Mouse (Mus musculus): Measurements from ENCODE around the gene 4933424G06Rik. TPM values are rescaled to one million over a fixed set of nuclear protein-coding genes. Genes with fewer than 3 reads are reported as not detected.

4933424G06Rik gene
- polyA plus RNA-seq, 1 experiment, result 0.15 TPM

- no peak for TF ChIP-seq CTCF (IDR thresholded peaks at IDR 0.05; ENCODE audit: extremely low read depth, insufficient read depth, low read length)
- no peak for TF ChIP-seq POLR2A (IDR thresholded peaks at IDR 0.05; ENCODE audit: extremely low read depth, insufficient read depth, low read length)
- Histone ChIP-seq H3K27ac (ENCODE audit: insufficient read depth, low read length) (no peak overlapping the region), H3K4me1 (ENCODE audit: control insufficient read depth, insufficient read depth, low read length) (peaks cover 2% of the 10 kb centered on the region; the same call in 1 of the 2 replicates), H3K4me3 (ENCODE audit: insufficient read depth, low read length) (peak overlapping the region; percentile 86; the same call in 1 of the 2 replicates)
These were observed 2.2 kb upstream of the 4933424G06Rik start for GRCm38 (mm10) chr1:36707797-36708196.

DNA sequence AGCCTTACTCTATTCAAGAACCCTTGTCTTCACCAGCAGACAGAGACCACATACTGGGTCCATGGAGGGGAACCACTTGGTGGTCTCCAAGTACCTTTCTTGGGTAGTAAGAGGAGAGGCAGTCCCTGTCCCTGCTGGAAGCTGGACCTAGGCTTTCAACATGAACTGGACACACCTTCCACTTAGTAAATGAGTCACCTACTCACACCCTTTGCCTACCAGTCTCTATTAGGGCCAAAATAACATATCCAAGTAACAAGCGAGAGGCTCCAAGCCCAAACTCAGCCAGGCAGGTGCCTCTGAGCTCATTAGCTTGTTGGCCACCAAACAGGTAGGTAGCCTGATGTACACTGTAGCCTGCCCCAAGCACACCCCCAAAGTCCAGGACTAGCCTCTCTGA, 1.3 kb upstream of the 4933424G06Rik start:
- TF ChIP-seq POLR2A (IDR thresholded peaks at IDR 0.05; ENCODE audit: extremely low read depth, insufficient read depth, low read length), result no peak
- no peak for TF ChIP-seq CTCF (IDR thresholded peaks at IDR 0.05; ENCODE audit: extremely low read depth, insufficient read depth, low read length)
- H3K4me3 ChIP-seq (ENCODE audit: insufficient read depth, low read length), result peak overlapping the region; percentile 86
- no peak overlapping the region for H3K27ac ChIP-seq (ENCODE audit: insufficient read depth, low read length)
- H3K4me1 ChIP-seq (ENCODE audit: control insufficient read depth, insufficient read depth, low read length), result peaks cover 2% of the 10 kb centered on the region; the same call in 1 of the 2 replicates

- peak overlapping the region; percentile 86 for H3K4me3 ChIP-seq (ENCODE audit: insufficient read depth, low read length)
- H3K27ac ChIP-seq (ENCODE audit: insufficient read depth, low read length), result peak overlapping the region; percentile 80
- peaks cover 2% of the 10 kb centered on the region; the same call in 1 of the 2 replicates for H3K4me1 ChIP-seq (ENCODE audit: control insufficient read depth, insufficient read depth, low read length)
- TF ChIP-seq CTCF (IDR thresholded peaks at IDR 0.05; ENCODE audit: extremely low read depth, insufficient read depth, low read length), result peak; percentile 21; the same call in 1 of the 2 replicates
- peak; percentile 13; the same call in 1 of the 2 replicates for TF ChIP-seq POLR2A (IDR thresholded peaks at IDR 0.05; ENCODE audit: extremely low read depth, insufficient read depth, low read length)
These were observed 695 bp upstream of the 4933424G06Rik start for GRCm38 (mm10) chr1:36709055-36709853.

DNA sequence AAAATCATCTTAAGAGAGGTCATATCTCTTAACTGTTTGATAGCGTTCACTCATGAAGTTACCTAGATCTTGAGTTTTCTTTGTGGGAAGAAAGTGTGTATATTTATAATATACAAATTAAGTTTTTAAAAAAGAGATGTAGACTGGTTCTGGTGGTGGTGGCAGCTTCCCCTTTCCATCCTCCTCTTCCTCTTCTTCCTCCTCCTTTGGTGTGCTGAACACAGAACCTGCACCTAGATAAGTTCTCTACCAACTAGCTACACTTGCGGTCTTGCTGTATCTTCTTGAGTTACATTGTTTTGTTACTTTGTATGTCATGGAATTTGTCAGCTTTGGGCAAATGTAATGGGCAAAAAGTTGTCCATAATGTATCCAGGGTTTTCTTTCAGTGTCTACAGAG, 1.2 kb downstream of the 4933424G06Rik start:
- H3K4me1 ChIP-seq (ENCODE audit: control insufficient read depth, insufficient read depth, low read length), result peaks cover 2% of the 10 kb centered on the region; the same call in 1 of the 2 replicates
- no peak overlapping the region for H3K4me3 ChIP-seq (ENCODE audit: insufficient read depth, low read length)
- TF ChIP-seq POLR2A (IDR thresholded peaks at IDR 0.05; ENCODE audit: extremely low read depth, insufficient read depth, low read length), result no peak
- TF ChIP-seq CTCF (IDR thresholded peaks at IDR 0.05; ENCODE audit: extremely low read depth, insufficient read depth, low read length), result no peak
- H3K27ac ChIP-seq (ENCODE audit: insufficient read depth, low read length), result no peak overlapping the region

DNA sequence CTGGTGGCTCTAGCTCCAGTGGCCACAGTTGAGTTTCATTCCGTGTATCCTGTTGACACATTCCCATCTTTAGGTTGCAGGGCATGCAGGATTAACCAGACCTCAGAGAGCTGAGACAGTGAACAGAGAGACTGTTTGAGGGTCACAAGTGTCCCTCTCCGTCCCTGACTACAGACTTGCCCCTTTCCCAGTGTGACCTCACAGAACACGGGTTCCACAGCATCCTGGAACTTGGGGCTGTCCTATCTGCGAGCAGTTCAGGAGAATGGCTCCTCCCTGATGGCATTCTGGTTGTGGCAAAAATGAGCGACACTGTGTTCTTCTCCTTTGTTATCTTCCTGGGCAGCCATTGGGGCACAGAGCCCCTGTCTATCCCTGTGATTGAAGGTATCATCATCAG, 4.4 kb downstream of the 4933424G06Rik start, which contains the start of gene Actr1b:
Gene Actr1b (minus strand): TSS at position 112 of the 400 bp plus-strand sequence.
- TF ChIP-seq CTCF (IDR thresholded peaks at IDR 0.05; ENCODE audit: extremely low read depth, insufficient read depth, low read length) (no peak), POLR2A (IDR thresholded peaks at IDR 0.05; ENCODE audit: extremely low read depth, insufficient read depth, low read length) (no peak)

GRCm38 (mm10) chr1:36718786-36719185, 8.8 kb downstream of the 4933424G06Rik start:
- TF ChIP-seq CTCF (IDR thresholded peaks at IDR 0.05; ENCODE audit: extremely low read depth, insufficient read depth, low read length), result no peak
- no peak for TF ChIP-seq POLR2A (IDR thresholded peaks at IDR 0.05; ENCODE audit: extremely low read depth, insufficient read depth, low read length)
- no peak overlapping the region for H3K27ac ChIP-seq (ENCODE audit: insufficient read depth, low read length)
- H3K4me3 ChIP-seq (ENCODE audit: insufficient read depth, low read length), result no peak overlapping the region
- H3K4me1 ChIP-seq (ENCODE audit: control insufficient read depth, insufficient read depth, low read length), result no peaks in the 10 kb centered on the region

More for the DNA sequence above, 4.4 kb downstream of the 4933424G06Rik start, which contains the start of gene Actr1b:
- no peak within 1 kb of the TSS for H3K4me3 ChIP-seq (ENCODE audit: insufficient read depth, low read length)
- no peak within 1 kb of the TSS for H3K27ac ChIP-seq (ENCODE audit: insufficient read depth, low read length)
- H3K4me1 ChIP-seq (ENCODE audit: control insufficient read depth, insufficient read depth, low read length), result no peaks in the 10 kb centered on the region

DNA sequence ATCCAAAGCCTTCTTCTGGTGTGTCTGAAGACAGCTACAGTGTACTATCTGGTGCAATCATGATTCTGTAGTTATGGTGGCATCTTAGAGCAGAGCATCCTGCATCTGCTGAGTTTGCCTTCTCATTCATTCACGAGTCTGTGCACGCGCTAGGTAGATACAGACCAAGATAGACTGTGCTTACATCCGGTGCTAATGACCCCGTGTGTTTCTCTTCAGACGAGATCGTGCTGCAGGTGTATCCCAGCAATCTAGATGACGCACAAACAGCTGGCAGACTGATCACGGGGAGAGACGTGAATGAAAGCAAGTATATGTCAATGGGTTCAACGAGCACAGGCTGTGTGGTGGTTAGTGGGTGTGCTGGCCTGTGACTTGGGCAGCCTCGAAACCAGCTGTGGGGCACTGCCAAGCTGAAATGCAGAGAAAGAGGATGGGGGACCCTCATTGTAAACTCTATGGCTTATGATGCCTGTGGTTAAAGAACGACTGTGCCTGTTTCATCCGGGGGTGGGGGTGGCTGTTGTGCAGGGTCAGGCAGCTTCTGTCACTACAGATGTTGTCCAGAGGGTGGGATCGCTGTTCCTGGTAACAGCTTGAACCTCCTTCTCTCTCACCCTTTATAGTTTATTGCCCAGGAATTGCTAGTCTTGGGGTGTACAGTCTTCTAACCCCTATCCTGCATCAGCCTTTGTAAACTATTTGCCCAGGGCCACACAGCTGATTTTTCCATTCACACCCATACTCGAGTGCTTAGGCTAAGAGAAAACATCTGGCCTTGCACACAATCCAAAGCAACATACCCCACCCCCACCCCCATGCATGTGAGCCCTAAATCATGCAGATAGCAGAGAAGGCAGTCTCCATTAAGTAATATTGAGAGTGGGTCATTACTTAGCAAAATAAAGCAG, 13.5 kb downstream of the 4933424G06Rik start:
- no peak overlapping the region for H3K4me3 ChIP-seq (ENCODE audit: insufficient read depth, low read length)
- TF ChIP-seq CTCF (IDR thresholded peaks at IDR 0.05; ENCODE audit: extremely low read depth, insufficient read depth, low read length) (no peak), POLR2A (IDR thresholded peaks at IDR 0.05; ENCODE audit: extremely low read depth, insufficient read depth, low read length) (no peak)
- H3K27ac ChIP-seq (ENCODE audit: insufficient read depth, low read length), result no peak overlapping the region

DNA sequence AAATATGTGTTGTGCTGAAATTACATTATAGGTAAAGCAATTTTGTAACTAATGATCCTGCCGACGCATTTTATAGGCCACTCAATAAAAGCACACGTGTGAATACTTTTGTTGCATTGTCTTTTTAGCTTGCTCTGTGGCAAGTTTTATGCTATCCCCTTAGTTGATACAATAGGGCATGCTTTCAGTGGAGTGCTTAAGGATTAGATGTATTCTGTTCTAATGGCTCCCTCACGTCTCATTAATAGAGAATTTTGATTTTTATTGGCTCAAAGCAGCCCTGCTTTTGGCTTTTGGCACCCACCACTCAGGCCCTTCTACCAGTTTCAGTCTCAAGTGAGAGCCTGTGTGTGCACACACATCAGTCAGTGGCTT, 14.1 kb downstream of the 4933424G06Rik start:
- Histone ChIP-seq H3K4me3 (ENCODE audit: insufficient read depth, low read length) (no peak overlapping the region), H3K4me1 (ENCODE audit: control insufficient read depth, insufficient read depth, low read length) (no peaks in the 10 kb centered on the region), H3K27ac (ENCODE audit: insufficient read depth, low read length) (no peak overlapping the region)
- TF ChIP-seq POLR2A (IDR thresholded peaks at IDR 0.05; ENCODE audit: extremely low read depth, insufficient read depth, low read length) (no peak), CTCF (IDR thresholded peaks at IDR 0.05; ENCODE audit: extremely low read depth, insufficient read depth, low read length) (no peak)

More for the DNA sequence above, 13.5 kb downstream of the 4933424G06Rik start:
- H3K4me1 ChIP-seq (ENCODE audit: control insufficient read depth, insufficient read depth, low read length), result no peaks in the 10 kb centered on the region

DNA sequence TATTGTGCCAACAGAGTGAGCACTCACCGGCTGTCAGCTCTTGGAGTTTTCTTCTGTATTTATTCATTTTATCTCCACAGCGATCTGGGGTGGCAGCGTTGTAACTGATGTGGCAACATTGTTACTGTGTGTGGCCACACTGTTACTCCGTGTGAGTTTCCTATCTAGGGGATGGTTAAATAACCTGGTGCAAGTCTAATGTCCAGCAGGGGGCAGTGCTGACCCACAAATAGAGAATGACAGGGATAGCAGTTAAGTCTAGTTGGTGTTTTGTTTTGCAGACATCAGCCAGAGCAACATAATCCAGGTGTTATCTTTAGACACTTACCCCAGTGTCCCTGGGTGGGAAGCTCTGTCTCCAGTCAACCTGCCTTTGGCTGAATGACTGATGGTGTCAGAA, 27.4 kb downstream of the 4933424G06Rik start:
- Histone ChIP-seq H3K4me3 (ENCODE audit: insufficient read depth, low read length) (no peak overlapping the region), H3K4me1 (ENCODE audit: control insufficient read depth, insufficient read depth, low read length) (no peaks in the 10 kb centered on the region), H3K27ac (ENCODE audit: insufficient read depth, low read length) (no peak overlapping the region)
- peak; percentile 84 for TF ChIP-seq CTCF (IDR thresholded peaks at IDR 0.05; ENCODE audit: extremely low read depth, insufficient read depth, low read length)
- TF ChIP-seq POLR2A (IDR thresholded peaks at IDR 0.05; ENCODE audit: extremely low read depth, insufficient read depth, low read length), result no peak
